Mouse (Mus musculus) mesoderm, embryonic 11.5 days (tissue): ENCODE measurements at regions not wholly inside any gene's neighbourhood (a gene's known extent, or its start where the extent isn't known, plus 50 kb on each side); places are given as distances from the start of the nearest gene placed in this dataset.
A peak's percentile ranks its signal among the peaks of the same experiment; 100 is the strongest.

Source experiments
- DNase-seq: peaks from one replicate; pipeline ENCODE4 v3.0.0-alpha.2; 2012; ENCODE audit warnings: low read depth, low spot score

GRCm38 (mm10) chr9:43929312-43930036 is 113.7 kb upstream of the Thy1 start:
- DNase-seq, result peak; percentile 73

- no peak for DNase-seq
Observed at GRCm38 (mm10) chr9:43930037-43930404, 113.2 kb upstream of the Thy1 start.

GRCm38 (mm10) chr9:43930476-43930875 is 112.7 kb upstream of the Thy1 start:
- DNase-seq, result no peak

GRCm38 (mm10) chr9:43934012-43934690 is 109.0 kb upstream of the Thy1 start:
- peak; percentile 57 for DNase-seq

GRCm38 (mm10) chr9:43934691-43935064 is 108.5 kb upstream of the Thy1 start:
- DNase-seq, result peak; percentile 61

- no peak for DNase-seq
Observed at GRCm38 (mm10) chr9:43939336-43939735, 103.8 kb upstream of the Thy1 start.

GRCm38 (mm10) chr9:43942147-43942546 is 101.0 kb upstream of the Thy1 start:
- no peak for DNase-seq

GRCm38 (mm10) chr9:43943522-43943921 is 99.7 kb upstream of the Thy1 start:
- no peak for DNase-seq

- no peak for DNase-seq
Observed at GRCm38 (mm10) chr9:43944816-43945741, 98.1 kb upstream of the Thy1 start.

- DNase-seq, result no peak
Observed at GRCm38 (mm10) chr9:43945997-43946649, 97.1 kb upstream of the Thy1 start.

- peak; percentile 43 for DNase-seq
Observed at GRCm38 (mm10) chr9:43947089-43947488, 96.1 kb upstream of the Thy1 start.

GRCm38 (mm10) chr9:43947490-43948150 is 95.6 kb upstream of the Thy1 start:
- DNase-seq, result peak; percentile 67

- DNase-seq, result no peak
Observed at GRCm38 (mm10) chr9:43953128-43953527, 90.1 kb upstream of the Thy1 start.

GRCm38 (mm10) chr9:43959541-43959940 is 83.6 kb upstream of the Thy1 start:
- DNase-seq, result peak; percentile 85

- DNase-seq, result no peak
Observed at GRCm38 (mm10) chr9:43961431-43961830, 81.8 kb upstream of the Thy1 start.

GRCm38 (mm10) chr9:43965171-43965570 is 78.0 kb upstream of the Thy1 start:
- no peak for DNase-seq

GRCm38 (mm10) chr9:43965811-43966210 is 77.4 kb upstream of the Thy1 start:
- no peak for DNase-seq

GRCm38 (mm10) chr9:43970043-43970795 is 73.0 kb upstream of the Thy1 start:
- DNase-seq, result peak; percentile 74

- DNase-seq, result no peak
Observed at GRCm38 (mm10) chr9:43970858-43971257, 72.3 kb upstream of the Thy1 start.

GRCm38 (mm10) chr9:43972290-43972689 is 70.9 kb upstream of the Thy1 start:
- peak; percentile 79 for DNase-seq
